Mouse (Mus musculus) left cerebral cortex, postnatal 14 days (tissue): ENCODE results near the gene Nfxl1. TPM values are rescaled to one million over a fixed set of nuclear protein-coding genes. Genes with fewer than 3 reads are reported as not detected.

ENCODE experiments used
- DNase-seq, 2 experiments: peaks; one replicate each; pipeline ENCODE4 v3.0.0; 2021 to 2022; ENCODE audit warnings: low spot score in 2 of 2, mixed read lengths in 1 of 2
- intact Hi-C: fragments of 180-260 bp; cut with DNase I; formaldehyde crosslinking; loops from one replicate; pipeline ENCODE4 v1.15.1; 2025
- total RNA-seq, 2 experiments: library from RNA; stranded (reverse); gene quantifications; 2 replicates each; pipeline ENCODE4 v1.2.3; 2021

Nfxl1 gene
- total RNA-seq, 2 experiments from 2014 or later: 11.2 to 17.1 TPM

- DNase-seq: no peak
- intact Hi-C loops: loop anchor here (2.0 kb wide), 1 partner anchor 151 kb away; no protein-coding TSS in a partner anchor
Measured at GRCm38 (mm10) chr5:72503531-72504523, 55.7 kb downstream of the Nfxl1 start, which contains the start of gene Corin. Corin (minus strand) TSS chr5:72504473.

- intact Hi-C loops: no loop called here
- DNase-seq: no peak
Measured at GRCm38 (mm10) chr5:72502778-72503177, 56.7 kb downstream of the Nfxl1 start.

DNA sequence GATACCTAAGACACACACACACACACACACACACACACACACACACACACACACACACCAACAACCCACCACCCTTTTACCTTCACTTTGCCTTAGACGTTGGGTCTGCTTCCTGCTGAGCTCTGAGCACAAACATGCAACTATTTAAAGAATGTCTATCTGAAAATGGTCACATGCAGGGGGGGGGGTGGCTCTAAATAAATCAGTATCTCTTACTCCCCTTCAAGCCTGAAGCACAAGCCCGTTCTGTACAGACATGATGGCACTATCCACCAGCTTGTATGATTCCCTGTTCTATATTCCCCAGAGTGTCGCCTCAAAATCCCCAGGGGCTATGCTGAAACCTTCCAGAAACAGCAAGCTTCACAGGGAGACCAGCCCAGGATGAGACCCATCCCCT, 57.7 kb downstream of the Nfxl1 start:
- intact Hi-C loops: no loop called here

GRCm38 (mm10) chr5:72498271-72498670, 61.2 kb downstream of the Nfxl1 start:
- intact Hi-C loops: no loop called here
- no peak for DNase-seq

More for the DNA sequence above, 57.7 kb downstream of the Nfxl1 start:
- DNase-seq: no peak

DNA sequence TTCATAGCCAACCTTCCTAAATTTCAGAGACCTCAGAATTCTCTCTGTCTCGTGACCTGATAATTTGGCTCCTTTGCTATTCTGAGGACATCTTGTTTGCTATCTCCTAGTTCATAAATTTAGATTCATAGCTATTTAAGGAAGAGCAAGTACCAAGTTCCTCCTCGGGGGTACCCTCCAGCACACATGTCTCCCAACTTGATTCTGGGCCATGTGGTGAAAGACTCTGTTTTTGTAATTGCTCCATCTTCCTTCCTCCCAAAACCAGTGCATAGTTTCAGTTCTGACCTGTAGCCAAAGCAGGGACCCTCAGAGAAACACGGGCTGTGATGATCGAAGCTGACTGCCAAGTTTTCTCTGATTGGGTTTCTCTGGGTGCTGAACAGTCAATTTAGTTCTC, 62.7 kb downstream of the Nfxl1 start:
- intact Hi-C loops: no loop called here
- no peak for DNase-seq

- no peak for DNase-seq
- intact Hi-C loops: no loop called here
Measured at GRCm38 (mm10) chr5:72493906-72494305, 65.6 kb downstream of the Nfxl1 start.

GRCm38 (mm10) chr5:72491232-72491631, 68.3 kb downstream of the Nfxl1 start:
- intact Hi-C loops: no loop called here
- no peak for DNase-seq

DNA sequence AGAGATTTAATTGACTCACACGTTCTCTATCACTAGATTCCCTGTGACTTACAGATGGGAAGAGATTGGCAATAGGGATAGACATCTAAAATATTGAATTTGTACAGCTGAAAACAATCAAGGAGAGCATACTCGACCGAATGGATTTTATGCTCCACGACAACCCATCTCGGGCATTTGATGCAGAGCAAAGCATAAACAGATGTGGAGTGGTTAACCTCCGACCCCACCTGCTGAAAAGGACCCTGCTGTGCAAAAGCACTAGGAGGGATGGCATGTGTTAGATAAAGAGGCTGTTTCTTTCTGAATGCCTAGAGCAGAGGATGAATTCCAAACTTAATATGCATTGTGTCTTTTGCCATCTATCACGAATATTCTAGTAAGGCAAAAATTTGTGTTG, 79.0 kb downstream of the Nfxl1 start:
- intact Hi-C loops: no loop called here

GRCm38 (mm10) chr5:72472317-72473009, 87.0 kb downstream of the Nfxl1 start:
- no peak for DNase-seq
- intact Hi-C loops: no loop called here

More for the DNA sequence above, 79.0 kb downstream of the Nfxl1 start:
- no peak for DNase-seq

DNA sequence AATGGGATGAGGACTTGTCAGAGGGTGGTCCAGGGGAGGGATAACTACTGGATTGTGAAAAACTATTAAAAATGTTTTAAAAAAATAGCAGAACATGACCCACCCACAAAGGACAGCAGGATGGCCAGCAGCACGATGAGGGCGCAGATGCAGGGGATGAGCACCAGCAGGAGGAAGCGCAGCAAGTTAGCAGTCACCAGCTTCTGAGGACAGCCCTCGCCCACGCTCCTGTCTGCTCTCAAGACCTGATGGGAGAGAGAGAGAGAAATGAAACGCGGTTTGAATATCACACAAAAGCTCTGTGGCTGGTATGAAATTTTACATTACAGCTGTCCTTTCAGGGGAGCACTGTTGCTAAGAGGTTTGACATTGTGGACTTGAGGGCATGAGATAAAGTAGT, 87.7 kb downstream of the Nfxl1 start:
- intact Hi-C loops: no loop called here

DNA sequence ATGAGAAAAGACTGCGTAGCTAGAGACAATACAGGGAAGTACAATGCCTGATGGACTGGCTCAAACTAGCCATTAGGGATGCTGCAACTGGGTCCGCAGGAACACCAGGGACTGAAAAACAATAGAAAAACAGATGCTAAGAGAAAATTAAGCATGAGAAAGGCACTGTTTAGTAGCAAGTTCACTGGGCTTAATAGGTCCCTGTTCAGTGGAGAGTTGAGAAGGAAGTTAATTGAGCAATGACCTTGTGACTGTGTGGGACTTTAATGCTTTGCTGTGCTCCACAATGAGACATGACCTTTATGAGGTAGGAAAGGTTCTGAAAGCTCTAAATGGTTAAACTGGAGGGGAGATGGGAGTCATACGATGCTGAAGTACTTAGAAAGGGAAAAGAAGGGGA, 94.6 kb downstream of the Nfxl1 start:
- intact Hi-C loops: no loop called here
- DNase-seq: no peak

More for the DNA sequence above, 87.7 kb downstream of the Nfxl1 start:
- peak; percentile 52 to 54 for DNase-seq

Other genes with a start within 250 kb of the Nfxl1 start
- gene Corin, start 55.2 kb downstream of the Nfxl1 start, total RNA-seq: under 1 TPM; 0.31 to 0.42 TPM
- 1 to 10 TPM in 1 of 2 experiments, under 1 TPM in 1; 0.92 to 1.9 TPM for gene Zar1, start 21.6 kb upstream of the Nfxl1 start, total RNA-seq
- under 1 TPM; 0.26 to 0.44 TPM for gene Gm5868, start 27.9 kb upstream of the Nfxl1 start, total RNA-seq
- gene Cnga1, start 84.6 kb upstream of the Nfxl1 start, total RNA-seq: not detected
- not detected for gene Nipal1, start 88.1 kb upstream of the Nfxl1 start, total RNA-seq
- under 1 TPM; 0.24 to 0.27 TPM for gene Txk, start 193.1 kb upstream of the Nfxl1 start, total RNA-seq